20 mouse cellular contexts compared by ENCODE assay signal in genomic region chr8:94754006-94754405, GRCm38 (mm10). TPM values are rescaled to one million over a fixed set of nuclear protein-coding genes. Genes with fewer than 3 reads are reported as not detected.
"Had no signal": no experiment of that assay in that cellular context is flagged by ENCODE, and none has a peak within 500 bp of the region (broad histone marks: within the 10 kb centered on the region; RNA-seq: fewer than 3 reads in every experiment).

No protein-coding gene starts in this region.

- H3K4me3 ChIP-seq: liver, embryonic 15.5 days; lung, embryonic 15.5 days; megakaryocyte, embryonic 14.5 days; midbrain, embryonic 15.5 days; neural tube, embryonic 12.5 days had no signal

- H3K9me3 ChIP-seq: liver, embryonic 15.5 days; lung, embryonic 15.5 days; midbrain, embryonic 15.5 days; neural tube, embryonic 12.5 days had no signal

- H3K36me3 ChIP-seq: liver, embryonic 15.5 days; lung, embryonic 15.5 days; midbrain, embryonic 15.5 days; neural tube, embryonic 12.5 days had no signal

- H3K4me2 ChIP-seq: liver, embryonic 15.5 days; lung, embryonic 15.5 days; midbrain, embryonic 15.5 days; neural tube, embryonic 12.5 days had no signal

- H3K4me1 ChIP-seq: liver, embryonic 15.5 days; lung, embryonic 15.5 days; midbrain, embryonic 15.5 days; neural tube, embryonic 12.5 days had no signal

- H3K27me3 ChIP-seq: lung, embryonic 15.5 days; midbrain, embryonic 15.5 days; neural tube, embryonic 12.5 days had no signal

- H3K9ac ChIP-seq: liver, embryonic 15.5 days; liver, postnatal 0 days; lung, embryonic 15.5 days; midbrain, embryonic 15.5 days; neural tube, embryonic 12.5 days had no signal

- ATAC-seq: liver, postnatal 0 days; lung, postnatal 0 days; midbrain, embryonic 15.5 days had no signal

- H3K27ac ChIP-seq: liver, embryonic 15.5 days; lung, embryonic 15.5 days; macrophage; midbrain, embryonic 15.5 days; neural tube, embryonic 12.5 days had no signal

- DNase-seq: liver, postnatal 0 days; lung, adult 2 months; lung, postnatal 14 days; lung, postnatal 36 days; right cerebral cortex, postnatal 14 days; spleen, adult 18-20 months; thymus, adult 18-20 months; thymus, postnatal 14 days; thymus, postnatal 36 days had no signal

RNA-seq across cellular contexts. Expression of gene Ccl22, which starts 8.6 kb away (rescaled TPM):
- polyA plus RNA-seq: midbrain, postnatal 0 days; neural tube, embryonic 12.5 days; neural tube, embryonic 14.5 days; stomach, embryonic 14.5 days; stomach, embryonic 16.5 days had no signal

RNA-seq across cellular contexts. Expression of gene Ccl17, which starts 56.2 kb away (rescaled TPM):
- polyA plus RNA-seq: liver, embryonic 15.5 days; liver, postnatal 0 days; macrophage; neural tube, embryonic 12.5 days; stomach, embryonic 14.5 days had no signal

RNA-seq across cellular contexts. Expression of gene Pllp, which starts 57.9 kb away (rescaled TPM):
- polyA plus RNA-seq: macrophage had no signal
